Mouse (Mus musculus) E14TG2a.4 (cell line): ENCODE measurements around the gene Schip1.

ENCODE experiments used
- CTCF ChIP-seq: conservative IDR thresholded peaks from 2 replicates; pipeline ENCODE4 v1.5.1; 2014; ENCODE audit warnings: low read length
- NANOG ChIP-seq: IDR thresholded peaks from 2 replicates; pipeline ENCODE4 v1.6.1; 2014; ENCODE audit warnings: borderline replicate concordance, low read length, mixed read lengths
- POU5F1 ChIP-seq: IDR thresholded peaks from 2 replicates; pipeline ENCODE4 v1.6.1; 2014; ENCODE audit warnings: low read length, borderline replicate concordance

DNA sequence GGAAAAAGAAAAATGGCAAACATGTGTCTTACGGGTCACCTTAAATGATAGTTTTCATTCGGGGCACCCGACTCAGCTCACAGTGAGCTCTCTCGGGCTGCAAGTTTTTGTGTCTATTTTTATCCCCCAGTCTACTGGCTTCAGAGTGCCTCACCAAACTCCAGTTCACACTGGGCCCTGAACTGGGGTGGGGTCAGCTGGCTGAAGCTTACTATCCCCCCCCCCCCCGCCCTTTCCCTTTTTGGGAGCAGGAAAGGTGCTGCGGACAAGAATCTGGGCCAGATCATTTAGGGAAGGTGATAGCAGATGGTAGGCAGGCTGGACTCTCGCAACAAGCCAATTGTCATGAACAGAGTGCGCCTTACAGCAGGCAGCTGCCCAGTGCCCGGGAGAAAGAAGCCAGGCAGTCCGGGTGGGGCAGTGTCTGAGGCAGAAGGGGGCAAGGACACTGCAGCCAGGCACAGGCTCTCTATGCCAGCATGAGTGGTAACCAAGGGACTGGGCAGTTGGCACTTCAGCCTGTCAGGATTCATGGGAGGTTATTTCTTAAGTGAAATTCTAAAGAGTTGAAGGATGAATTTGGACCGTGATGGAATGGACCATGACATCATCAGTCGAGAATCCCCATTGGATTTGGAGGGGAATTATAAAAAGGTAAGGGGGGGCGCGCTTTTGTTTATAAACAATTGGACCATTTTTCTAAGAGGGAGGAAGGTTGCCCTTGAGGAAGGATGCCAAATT is 519.3 kb downstream of the Schip1 start:
- TF ChIP-seq NANOG: no peak
- no peak for TF ChIP-seq CTCF
- no peak for TF ChIP-seq POU5F1
